Mouse (Mus musculus): ENCODE results near the gene Ranbp2. TPM values are rescaled to one million over a fixed set of nuclear protein-coding genes. Genes with fewer than 3 reads are reported as not detected.
"Not testable (repeated sequence)": the region's sequence is repeated elsewhere in the genome, so short reads cannot be mapped to it uniquely, and the experiment has no call there.

Gene Ranbp2
- polyA plus RNA-seq, 1 experiment from 2014 or later, result 24.3 TPM

GRCm38 (mm10) chr10:58497320-58498284 lies 50.9 kb downstream of the Ranbp2 start, which contains the start of gene Ccdc138:
TSS of gene Ccdc138 (plus strand) at chr10:58497948.
- H3K9ac ChIP-seq, result peak within 1 kb of the TSS; percentile 75
- peak within 1 kb of the TSS; percentile 64 for H3K4me2 ChIP-seq
- H3K9me3 ChIP-seq, result no peaks in the 10 kb centered on the region
- H3K4me3 ChIP-seq, result peak within 1 kb of the TSS; percentile 73
- H3K36me3 ChIP-seq, result peaks cover 31% of the 10 kb centered on the region
- peaks cover 8% of the 10 kb centered on the region; the same call in 1 of the 2 replicates for H3K4me1 ChIP-seq
- WGBS, result 2% methylated on average over 50 of the region's 50 CpGs
- H3K27me3 ChIP-seq, result no peaks in the 10 kb centered on the region
- peak; percentile 97 for ATAC-seq (ENCODE audit: insufficient number of reproducible peaks, insufficient read depth, low FRiP score, low TSS enrichment, low read depth)
- H3K27ac ChIP-seq, result peak within 1 kb of the TSS; percentile 93

DNA sequence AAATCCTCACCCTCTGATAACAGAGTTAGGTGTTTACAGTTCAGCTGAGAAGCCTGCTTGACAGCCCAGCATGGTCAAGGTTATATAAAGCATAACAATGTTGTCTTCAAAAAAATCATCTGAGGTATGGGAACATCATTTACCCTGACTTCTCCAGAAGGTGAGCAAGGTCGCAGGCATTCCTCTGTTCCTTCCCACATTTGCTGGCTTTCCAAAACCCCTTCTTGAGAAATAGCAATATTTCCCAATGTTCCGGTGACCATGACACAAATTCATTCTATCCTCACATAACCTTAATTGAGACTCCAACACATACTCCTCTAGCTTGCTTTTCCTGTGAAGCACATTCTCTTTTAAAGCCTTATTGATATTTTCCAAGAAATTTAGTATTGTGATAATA lies 51.8 kb downstream of the Ranbp2 start:
- WGBS, result 58% methylated on average over 2 of the region's 2 CpGs
- peak overlapping the region; percentile 73 for H3K4me3 ChIP-seq
- H3K27ac ChIP-seq, result peak overlapping the region; percentile 93; the same call in 1 of the 2 replicates
- no peaks in the 10 kb centered on the region for H3K9me3 ChIP-seq
- H3K36me3 ChIP-seq, result peaks cover 26% of the 10 kb centered on the region
- no peaks in the 10 kb centered on the region for H3K27me3 ChIP-seq
- H3K9ac ChIP-seq, result peak overlapping the region; percentile 75
- peaks cover 8% of the 10 kb centered on the region; the same call in 1 of the 2 replicates for H3K4me1 ChIP-seq
- peak overlapping the region; percentile 64 for H3K4me2 ChIP-seq
- no peak for ATAC-seq (ENCODE audit: insufficient number of reproducible peaks, insufficient read depth, low FRiP score, low TSS enrichment, low read depth)

DNA sequence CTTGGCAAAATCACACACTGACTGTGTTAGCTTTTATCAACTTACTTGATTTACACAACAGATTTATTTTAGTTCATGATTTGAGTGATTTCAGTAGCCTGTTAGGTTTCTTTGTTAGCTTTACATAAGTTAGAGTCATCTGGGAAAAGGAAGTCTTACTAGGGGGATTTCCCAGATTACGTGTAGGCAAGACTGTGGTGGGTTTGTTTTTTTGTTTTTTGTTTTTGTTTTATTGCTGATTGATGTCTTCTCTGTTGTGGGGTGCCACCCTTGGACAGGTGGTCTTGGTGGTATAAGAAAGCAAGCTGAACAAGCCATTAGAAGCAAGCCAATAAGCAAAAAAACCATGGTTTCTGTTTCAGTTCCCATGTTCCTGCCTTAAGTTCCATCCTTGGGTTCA lies 82.6 kb downstream of the Ranbp2 start:
- H3K4me2 ChIP-seq, result no peak overlapping the region

DNA sequence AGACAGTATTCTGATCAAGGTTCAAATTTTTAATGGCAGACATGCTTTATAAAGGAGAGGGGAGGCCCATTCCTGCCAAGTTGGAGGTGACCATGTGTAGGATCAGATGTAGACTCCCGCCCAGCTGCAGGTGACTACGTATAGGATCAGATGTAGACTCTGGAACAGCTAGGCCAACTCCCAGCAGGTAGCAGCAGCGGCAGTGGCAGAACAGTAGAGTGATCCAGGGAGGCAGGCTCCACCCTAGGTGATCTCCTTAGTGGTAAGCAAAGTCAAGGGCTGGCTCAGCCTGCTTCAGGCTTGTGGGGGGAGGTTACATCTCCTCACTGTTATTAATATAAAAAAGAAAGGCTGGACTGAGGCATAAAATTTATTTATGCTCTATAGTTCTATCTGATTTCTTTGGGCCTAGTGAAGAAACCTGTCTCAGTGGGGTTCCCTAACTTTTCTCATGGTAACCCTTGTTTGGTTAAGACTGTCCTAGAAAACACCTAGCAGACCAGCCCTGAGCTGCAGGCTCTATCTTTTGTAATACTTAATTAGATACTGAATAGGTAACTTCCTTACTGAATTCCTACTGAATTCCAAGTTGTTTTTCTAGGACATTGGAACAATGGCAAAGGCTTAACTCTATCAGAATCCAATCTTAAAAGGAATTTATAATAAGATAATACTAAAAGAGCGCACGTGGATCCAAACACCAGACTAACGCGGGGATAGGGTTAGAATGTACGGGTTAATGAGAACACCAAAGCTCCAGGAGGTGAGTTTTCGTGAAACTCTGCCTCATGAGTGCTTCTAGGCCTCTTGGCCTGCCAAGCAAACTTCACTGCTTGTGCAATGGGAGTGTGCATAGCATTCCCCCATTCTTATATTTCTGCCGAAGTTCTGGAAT lies 84.4 kb downstream of the Ranbp2 start:
- H3K4me1 ChIP-seq, result no peaks in the 10 kb centered on the region
- peaks cover 37% of the 10 kb centered on the region for H3K36me3 ChIP-seq
- no peak overlapping the region for H3K9ac ChIP-seq
- H3K27me3 ChIP-seq, result no peaks in the 10 kb centered on the region
- H3K27ac ChIP-seq, result no peak overlapping the region
- H3K4me3 ChIP-seq, result no peak overlapping the region
- ATAC-seq (ENCODE audit: insufficient number of reproducible peaks, insufficient read depth, low FRiP score, low TSS enrichment, low read depth), result no peak
- H3K4me2 ChIP-seq, result no peak overlapping the region
- H3K9me3 ChIP-seq, result peaks cover 3% of the 10 kb centered on the region; the same call in 1 of the 2 replicates
- 81% methylated on average over 10 of the region's 10 CpGs for whole genome bisulfite sequencing

More for the DNA sequence above, 82.6 kb downstream of the Ranbp2 start:
- Histone ChIP-seq H3K27me3 (no peaks in the 10 kb centered on the region), H3K9me3 (peaks cover 3% of the 10 kb centered on the region; the same call in 1 of the 2 replicates), H3K9ac (no peak overlapping the region), H3K36me3 (peaks cover 54% of the 10 kb centered on the region), H3K4me3 (no peak overlapping the region), H3K27ac (no peak overlapping the region), H3K4me1 (no peaks in the 10 kb centered on the region)
- no peak for ATAC-seq (ENCODE audit: insufficient number of reproducible peaks, insufficient read depth, low FRiP score, low TSS enrichment, low read depth)
- WGBS, result 91% methylated on average over 1 of the region's 1 CpGs

DNA sequence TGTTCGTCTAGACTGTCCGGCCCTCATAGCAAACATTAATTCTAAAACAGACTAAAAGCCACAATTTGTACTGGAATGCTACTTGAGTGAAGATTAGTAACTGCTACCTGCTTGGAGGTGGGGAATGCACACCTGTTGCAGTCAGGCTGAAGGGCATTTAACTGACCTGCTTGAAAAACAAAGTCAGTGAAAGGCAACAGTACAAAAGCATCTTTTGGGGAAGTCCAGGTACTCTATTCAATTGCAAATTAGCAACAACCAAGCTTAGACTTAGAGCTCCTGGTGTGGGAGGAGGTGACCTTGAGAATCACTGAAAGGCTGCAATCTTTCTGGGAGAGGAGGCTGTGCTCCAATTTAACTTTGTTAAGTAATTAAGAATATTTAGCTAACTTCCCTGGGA lies 85.5 kb downstream of the Ranbp2 start:
- Histone ChIP-seq H3K4me2 (no peak overlapping the region), H3K9ac (no peak overlapping the region), H3K4me1 (no peaks in the 10 kb centered on the region), H3K9me3 (peaks cover 3% of the 10 kb centered on the region; the same call in 1 of the 2 replicates), H3K4me3 (no peak overlapping the region), H3K36me3 (peaks cover 37% of the 10 kb centered on the region), H3K27ac (no peak overlapping the region), H3K27me3 (no peaks in the 10 kb centered on the region)
- 92% methylated on average over 2 of the region's 2 CpGs for WGBS
- no peak for ATAC-seq (ENCODE audit: insufficient number of reproducible peaks, insufficient read depth, low FRiP score, low TSS enrichment, low read depth)

GRCm38 (mm10) chr10:58536276-58536675 lies 89.6 kb downstream of the Ranbp2 start:
- H3K27ac ChIP-seq; H3K4me1 ChIP-seq; H3K4me2 ChIP-seq; H3K9me3 ChIP-seq; H3K9ac ChIP-seq; H3K27me3 ChIP-seq; H3K4me3 ChIP-seq; ATAC-seq (ENCODE audit: insufficient number of reproducible peaks, insufficient read depth, low FRiP score, low TSS enrichment, low read depth): not testable (repeated sequence)
- H3K36me3 ChIP-seq, result peaks cover 28% of the 10 kb centered on the region
- 87% methylated on average over 5 of the region's 5 CpGs for WGBS

DNA sequence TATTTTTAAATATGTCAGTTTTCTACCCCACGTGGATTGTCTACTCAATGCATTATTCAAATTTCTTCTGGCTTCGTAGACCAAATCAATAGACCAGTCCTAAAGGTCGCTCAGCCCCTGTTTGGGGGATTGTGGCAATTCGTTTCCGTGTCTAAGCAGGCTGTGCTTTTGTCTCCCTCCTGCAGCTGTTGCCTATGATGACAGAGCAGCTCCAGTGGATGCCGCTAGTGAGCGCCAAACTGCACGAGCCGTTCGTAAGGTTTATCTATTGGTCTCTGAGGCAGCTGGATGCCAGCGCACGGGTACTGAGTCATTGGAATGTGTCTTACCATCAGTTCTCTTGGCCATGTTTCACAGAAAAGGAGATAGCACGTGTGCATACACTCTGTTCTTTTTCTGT lies 93.9 kb downstream of the Ranbp2 start:
- 68% methylated on average over 13 of the region's 13 CpGs for WGBS
- ATAC-seq (ENCODE audit: insufficient number of reproducible peaks, insufficient read depth, low FRiP score, low TSS enrichment, low read depth), result no peak
- H3K9ac ChIP-seq, result no peak overlapping the region

More for the DNA sequence above, 93.9 kb downstream of the Ranbp2 start:
- no peak overlapping the region for H3K4me3 ChIP-seq
- no peak overlapping the region for H3K27ac ChIP-seq
- H3K4me2 ChIP-seq, result no peak overlapping the region
- H3K27me3 ChIP-seq, result no peaks in the 10 kb centered on the region
- H3K36me3 ChIP-seq, result peaks cover 24% of the 10 kb centered on the region
- no peaks in the 10 kb centered on the region for H3K9me3 ChIP-seq
- no peaks in the 10 kb centered on the region for H3K4me1 ChIP-seq

Other genes with a start within 250 kb of the Ranbp2 start
- not detected in 2 replicates for gene AW822073, start 222.0 kb upstream of the Ranbp2 start, polyA plus RNA-seq (2015; fragmentation: Nextera tagmentation; extraction: Ambion mirVana)
- gene Duxf3, start 214.2 kb upstream of the Ranbp2 start, polyA plus RNA-seq (2015; fragmentation: Nextera tagmentation; extraction: Ambion mirVana), result not detected in 2 replicates
- gene Gm4981, start 210.2 kb upstream of the Ranbp2 start, polyA plus RNA-seq (2015; fragmentation: Nextera tagmentation; extraction: Ambion mirVana), result not detected in 2 replicates
- 88.0 and 88.8 TPM in 2 replicates for gene Gcc2, start 191.4 kb upstream of the Ranbp2 start, polyA plus RNA-seq (2015; fragmentation: Nextera tagmentation; extraction: Ambion mirVana)
- 114 and 126 TPM in 2 replicates for gene Lims1, start 123.5 kb upstream of the Ranbp2 start, polyA plus RNA-seq (2015; fragmentation: Nextera tagmentation; extraction: Ambion mirVana)
- gene Ccdc138, start 51.0 kb downstream of the Ranbp2 start, polyA plus RNA-seq (2015; fragmentation: Nextera tagmentation; extraction: Ambion mirVana), result 13.5 and 13.8 TPM in 2 replicates
- 3.3 TPM in 2 replicates for gene Edar, start 228.7 kb downstream of the Ranbp2 start, polyA plus RNA-seq (2015; fragmentation: Nextera tagmentation; extraction: Ambion mirVana)